Mouse (Mus musculus): Measurements from ENCODE around the gene Rbfox1. TPM values are rescaled to one million over a fixed set of nuclear protein-coding genes. Genes with fewer than 3 reads are reported as not detected.

Gene Rbfox1
- polyA plus RNA-seq, 3 experiments from 2014 or later: not detected

- ATAC-seq: no peak
Observed at GRCm38 (mm10) chr16:6241393-6241792, 356.2 kb downstream of the Rbfox1 start.

- ATAC-seq: no peak
Observed at GRCm38 (mm10) chr16:6242468-6242867, 357.3 kb downstream of the Rbfox1 start.

GRCm38 (mm10) chr16:6247569-6247968 lies 362.4 kb downstream of the Rbfox1 start:
- ATAC-seq: no peak

DNA sequence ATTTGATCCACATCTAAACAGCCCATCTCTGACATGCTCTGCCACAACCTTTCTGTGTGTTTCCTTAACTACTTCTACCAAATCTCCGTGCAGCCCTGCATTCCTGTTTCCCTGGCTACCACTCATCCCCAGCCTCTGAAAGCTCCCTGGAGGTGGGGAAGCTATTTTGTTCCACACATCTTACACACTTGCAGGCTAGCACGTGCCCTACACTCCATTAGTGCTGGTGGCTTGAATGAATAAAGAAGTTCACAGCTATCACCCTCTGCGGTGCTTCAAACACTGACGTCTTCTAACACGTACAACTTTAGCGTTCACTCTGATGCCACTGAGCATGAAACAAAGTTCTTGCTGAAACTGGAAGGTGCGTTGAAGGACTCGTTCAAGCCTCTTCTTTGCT lies 379.4 kb downstream of the Rbfox1 start:
- ATAC-seq: no peak

- ATAC-seq: no peak
Observed at GRCm38 (mm10) chr16:6265610-6266009, 380.5 kb downstream of the Rbfox1 start.

GRCm38 (mm10) chr16:6271596-6272370 lies 386.6 kb downstream of the Rbfox1 start:
- ATAC-seq: no peak

DNA sequence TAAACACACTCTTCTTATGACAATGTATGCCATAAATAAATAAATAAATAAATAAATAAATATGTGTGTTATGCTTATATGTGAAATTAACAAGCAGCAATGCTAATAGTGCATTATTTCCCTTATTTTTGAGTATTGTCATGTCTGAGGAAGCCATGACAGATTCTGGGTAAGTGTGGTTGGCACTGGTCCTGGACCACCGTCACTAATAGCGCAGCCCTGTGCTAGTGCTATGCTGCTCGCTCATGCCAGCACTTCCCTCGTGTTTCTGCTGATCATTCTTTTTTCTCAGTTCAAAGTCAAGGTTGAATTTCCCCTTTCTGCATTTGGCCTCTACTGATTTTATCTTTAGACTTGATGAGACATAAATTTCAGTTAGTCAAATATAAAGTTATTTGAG lies 398.3 kb downstream of the Rbfox1 start:
- no peak for ATAC-seq

- no peak for ATAC-seq
Observed at GRCm38 (mm10) chr16:6284317-6284716, 399.2 kb downstream of the Rbfox1 start.

GRCm38 (mm10) chr16:6287699-6288098 lies 402.5 kb downstream of the Rbfox1 start:
- no peak for ATAC-seq

GRCm38 (mm10) chr16:6300112-6300511 lies 415.0 kb downstream of the Rbfox1 start:
- no peak for ATAC-seq

- ATAC-seq: no peak
Observed at GRCm38 (mm10) chr16:6303082-6303481, 417.9 kb downstream of the Rbfox1 start.

- no peak for ATAC-seq
Observed at GRCm38 (mm10) chr16:6309940-6310339, 424.8 kb downstream of the Rbfox1 start.

DNA sequence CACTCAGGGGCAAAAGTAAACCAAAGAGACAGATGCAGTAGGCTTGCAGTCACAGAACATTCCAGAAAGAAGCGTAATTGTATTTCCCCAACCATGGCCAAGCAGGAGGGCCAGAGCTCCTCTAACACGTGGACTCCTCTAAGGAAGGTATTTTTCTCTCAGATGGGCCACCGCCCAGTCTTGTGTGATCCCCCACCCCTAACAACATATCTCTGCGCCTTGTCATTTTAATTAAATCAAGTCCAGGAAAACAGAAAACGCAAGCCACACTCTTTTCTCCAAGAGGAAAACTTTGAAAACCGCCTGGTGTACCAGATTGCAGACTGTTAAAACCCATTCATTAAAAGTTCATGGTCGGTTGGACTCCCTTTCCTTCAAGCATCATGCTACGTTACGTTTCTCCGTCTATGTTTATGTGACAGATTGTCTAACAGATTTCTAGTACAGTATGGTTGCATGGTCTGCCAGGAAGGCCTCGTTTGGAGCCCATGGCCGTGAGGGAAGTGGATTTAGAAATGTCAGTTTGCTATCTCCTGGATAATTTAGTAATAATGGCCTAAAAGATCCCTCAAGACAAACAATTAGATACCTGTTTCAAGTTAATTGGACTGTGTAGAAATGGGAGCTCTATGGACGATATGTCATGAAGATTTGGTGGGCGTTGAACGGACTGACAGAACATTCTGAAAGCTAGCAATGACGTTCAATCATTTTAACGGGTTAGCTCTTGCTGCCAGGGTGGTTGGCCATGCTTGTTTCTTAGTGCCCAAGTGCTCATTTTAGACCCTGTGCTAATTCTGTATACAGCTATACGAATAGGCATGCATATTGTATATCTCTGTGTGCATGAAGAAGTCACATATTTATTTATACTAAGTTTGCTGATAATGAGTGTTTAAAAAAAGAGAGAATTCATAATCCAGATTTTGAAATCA lies 425.9 kb downstream of the Rbfox1 start:
- ATAC-seq: no peak

GRCm38 (mm10) chr16:6313689-6314088 lies 428.5 kb downstream of the Rbfox1 start:
- ATAC-seq: no peak

DNA sequence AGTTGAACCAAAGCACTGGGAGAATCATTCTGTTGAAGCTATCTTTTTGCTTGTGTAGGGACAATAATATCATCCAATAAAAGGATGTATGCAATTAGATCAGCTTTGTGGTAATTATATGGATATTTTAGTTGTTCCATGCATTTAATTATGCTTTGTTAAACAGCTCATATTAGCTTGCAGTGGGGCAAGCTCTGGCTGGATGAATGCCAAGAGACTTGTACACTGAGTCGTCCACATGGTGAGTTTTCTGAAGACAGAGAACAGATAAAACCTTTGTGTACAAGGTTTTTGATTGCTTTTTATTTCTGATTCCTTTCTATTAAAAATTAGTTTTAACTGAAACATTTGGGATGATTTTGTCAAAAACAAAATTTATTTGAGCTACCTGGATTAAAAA lies 439.7 kb downstream of the Rbfox1 start:
- ATAC-seq: no peak

DNA sequence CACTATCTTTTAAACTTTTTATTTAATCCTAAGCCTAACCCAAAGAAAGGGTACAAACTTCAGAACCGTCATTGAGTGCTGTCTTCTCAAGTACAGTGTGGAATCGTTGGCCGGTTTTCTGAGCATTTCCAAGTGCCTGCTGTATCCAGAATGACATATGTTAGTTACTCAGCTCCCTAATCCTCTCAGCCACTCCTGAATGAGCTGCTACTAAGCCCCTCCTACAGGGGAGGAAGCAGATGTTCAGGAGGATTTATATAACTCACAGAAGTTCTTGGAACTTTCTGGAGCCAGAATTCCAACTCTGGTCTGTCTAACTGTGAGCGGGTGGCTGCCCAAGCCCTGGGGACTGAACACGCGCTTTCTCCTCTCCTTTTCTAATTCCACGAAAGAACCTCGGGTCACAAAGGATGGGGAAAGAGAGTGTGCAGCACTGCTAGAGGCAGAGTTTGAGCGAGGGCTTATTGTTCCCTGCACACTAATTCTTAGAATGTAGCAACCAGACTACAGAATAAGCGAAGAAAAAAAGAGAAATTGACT lies 446.3 kb downstream of the Rbfox1 start:
- ATAC-seq: no peak

- ATAC-seq: no peak
Observed at GRCm38 (mm10) chr16:6333273-6333672, 448.1 kb downstream of the Rbfox1 start.

DNA sequence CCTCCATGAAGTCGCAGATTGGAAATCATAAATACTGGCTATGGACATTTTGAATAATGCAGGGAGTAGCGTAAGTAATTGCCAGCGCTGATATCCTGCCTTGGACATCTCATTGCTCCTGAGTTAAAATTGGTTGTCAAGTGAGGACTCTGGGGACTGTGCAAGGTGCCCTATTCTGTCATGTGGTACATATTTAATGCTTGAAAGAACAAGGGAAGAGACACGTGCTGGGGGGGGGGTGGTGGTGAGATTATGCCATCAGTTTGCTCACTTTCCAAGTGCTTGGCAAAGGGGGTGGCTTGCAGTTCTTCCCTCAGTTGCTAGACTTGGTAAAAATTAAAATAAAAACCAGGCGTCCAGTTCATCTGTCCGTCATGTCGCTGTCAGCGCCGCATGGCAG lies 462.9 kb downstream of the Rbfox1 start:
- ATAC-seq: no peak

DNA sequence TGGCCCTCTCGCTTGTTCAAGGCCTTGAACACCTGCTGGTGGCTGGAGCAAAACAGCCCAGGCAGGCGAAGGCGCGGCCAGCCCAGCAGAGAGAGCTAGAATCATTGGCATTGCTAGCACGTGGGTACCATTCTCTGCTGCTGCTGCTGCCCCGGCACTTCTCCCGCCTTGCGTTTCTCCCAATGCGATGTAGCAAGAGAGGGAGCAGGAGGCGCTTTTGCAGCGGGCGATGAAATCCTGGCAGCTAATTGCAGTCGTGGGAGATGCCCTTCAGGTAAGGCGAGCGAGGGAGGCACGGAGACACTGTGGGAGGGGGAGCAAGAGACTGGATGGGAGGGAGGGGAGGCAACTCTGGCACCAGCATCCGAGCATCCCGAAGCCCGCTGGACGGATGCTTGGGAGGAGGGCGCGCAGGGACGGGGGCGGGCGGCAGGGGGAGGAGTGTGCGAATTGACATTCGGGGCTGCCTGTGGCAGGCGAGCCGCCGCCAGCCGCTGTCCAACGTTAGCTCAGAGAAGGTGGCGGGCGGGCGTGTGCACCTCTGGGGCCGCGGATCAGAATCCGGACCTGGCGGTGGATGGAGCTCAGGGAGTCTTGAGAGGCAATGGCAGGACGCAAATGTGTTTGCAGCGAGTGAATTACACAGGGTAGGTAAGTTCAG lies 463.6 kb downstream of the Rbfox1 start:
- ATAC-seq: no peak

DNA sequence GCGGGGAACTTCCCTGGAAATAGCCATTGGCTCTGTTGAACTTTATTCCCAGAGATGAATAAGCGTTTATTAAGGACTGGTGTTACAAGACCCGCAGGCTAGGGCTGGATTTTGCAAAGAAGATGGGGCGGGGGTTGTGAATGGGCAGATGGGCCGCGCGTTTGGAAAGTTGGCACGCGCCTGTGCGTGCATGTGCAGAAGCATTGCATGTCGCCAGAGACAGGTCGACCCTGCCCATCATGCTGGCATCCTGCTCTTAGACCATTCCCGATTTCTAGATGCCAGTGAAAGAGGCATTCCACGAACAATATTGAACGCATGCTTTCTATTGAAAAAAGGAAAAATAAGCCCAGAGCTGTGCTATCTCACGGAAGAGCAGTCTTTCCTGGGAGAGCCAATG lies 464.2 kb downstream of the Rbfox1 start:
- no peak for ATAC-seq

DNA sequence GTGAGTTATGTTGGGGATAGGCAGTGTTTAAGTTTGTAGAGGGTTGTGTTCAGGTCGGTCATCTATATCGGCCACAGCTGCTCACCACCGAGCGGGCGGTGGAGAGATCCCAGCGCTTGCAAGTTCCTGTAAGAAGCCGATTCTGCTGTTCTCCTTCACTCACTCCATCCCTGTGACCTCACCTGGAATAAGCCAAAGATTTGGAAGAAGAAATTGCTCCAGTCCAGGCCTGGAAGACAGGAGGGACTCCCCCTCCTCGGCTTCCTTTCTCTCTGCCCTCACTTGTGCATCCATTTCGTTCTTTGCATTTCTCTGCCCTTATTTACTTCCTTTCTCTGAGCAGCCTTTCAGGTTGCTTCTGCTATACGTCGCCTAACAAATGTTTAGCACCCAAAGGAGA lies 465.1 kb downstream of the Rbfox1 start:
- no peak for ATAC-seq

DNA sequence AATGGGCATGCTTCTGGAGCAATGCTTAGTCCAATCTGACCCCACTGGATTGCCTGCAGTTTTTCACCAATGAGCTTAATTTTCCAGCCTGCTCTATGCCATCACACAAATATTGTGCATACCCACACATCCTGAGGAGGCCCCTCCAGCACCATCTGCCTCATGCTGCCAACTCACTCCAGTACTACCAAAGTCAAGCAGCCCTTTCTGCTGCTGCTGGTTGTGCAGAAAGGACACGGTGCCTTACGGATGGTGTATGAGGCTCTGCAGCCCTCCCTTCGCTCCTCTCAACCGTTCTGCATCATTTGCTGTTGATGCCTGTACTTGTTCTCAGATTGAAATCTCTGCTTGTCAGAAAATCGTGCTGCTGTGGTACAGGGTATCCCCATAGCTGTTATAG lies 468.0 kb downstream of the Rbfox1 start:
- ATAC-seq: no peak

DNA sequence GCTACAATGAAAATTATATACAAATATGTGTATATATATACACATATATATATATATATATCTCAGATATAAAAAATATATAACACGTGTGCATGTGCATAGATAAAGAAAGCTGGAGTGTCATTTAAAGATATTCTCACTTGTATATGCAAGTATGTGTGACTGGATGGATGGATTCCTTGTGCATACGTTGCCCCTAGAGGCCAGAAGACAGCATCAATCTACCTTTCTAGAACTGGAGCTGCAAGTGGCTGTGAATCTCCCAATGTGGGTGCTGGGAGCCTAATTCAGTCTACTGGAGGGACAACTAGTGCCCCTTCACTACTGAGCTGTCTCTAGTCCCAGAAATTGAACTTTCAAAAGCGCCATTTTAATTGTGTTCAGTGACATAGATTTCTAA lies 471.8 kb downstream of the Rbfox1 start:
- no peak for ATAC-seq

Measured in inflammation-experienced regulatory T-cells, adult 6 months (primary cell).